Mouse (Mus musculus): ENCODE results near the gene Crybg1.
A peak's percentile ranks its signal among the peaks of the same experiment; 100 is the strongest.

Gene Crybg1

DNA sequence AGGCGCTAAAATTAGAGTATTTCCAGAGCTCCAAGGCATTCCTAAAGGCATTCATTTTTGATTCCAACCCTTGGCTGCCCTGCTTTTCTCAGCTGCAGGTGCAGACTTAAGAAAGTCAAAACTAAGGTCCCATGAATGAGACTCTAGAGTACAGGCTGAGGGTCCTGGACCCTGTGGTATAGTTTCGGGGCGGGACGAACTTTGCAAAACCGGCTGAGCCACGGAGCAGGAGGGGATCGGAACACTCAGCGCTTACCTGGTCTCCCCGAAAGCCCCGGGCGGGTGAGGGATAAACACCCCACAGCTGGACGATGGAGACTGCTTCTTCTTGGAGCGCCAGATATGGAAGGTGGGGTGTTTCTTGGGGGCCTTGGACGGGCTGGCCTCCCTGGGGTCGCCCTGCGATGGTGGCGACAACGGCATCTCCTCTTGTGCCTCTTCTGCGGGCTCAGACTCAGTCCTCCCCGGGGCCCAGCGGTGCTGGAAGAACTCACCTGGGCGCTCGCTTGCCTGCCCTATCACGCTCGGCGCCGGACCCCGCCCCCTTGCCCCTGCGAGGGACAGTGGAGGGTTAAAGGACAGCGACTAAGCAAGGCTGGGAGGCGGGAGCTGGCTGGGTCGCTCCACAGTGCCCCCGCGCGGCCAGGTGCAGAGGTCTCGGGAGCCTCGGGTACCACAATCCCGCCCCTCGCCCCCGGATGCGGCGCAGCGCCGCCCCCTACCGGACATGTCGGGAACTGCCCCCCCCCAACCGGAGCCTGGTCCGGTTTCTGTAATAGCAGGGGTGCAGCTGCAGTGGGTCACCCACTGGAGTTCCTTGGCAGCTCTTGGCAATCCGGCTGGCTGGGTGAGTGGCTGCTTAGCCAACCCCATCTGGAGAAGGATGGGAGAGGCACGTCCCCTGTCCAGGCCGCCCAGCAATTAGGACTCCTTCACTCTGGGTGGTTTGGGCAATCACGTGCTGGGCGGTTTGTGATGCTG is at the start of gene Crybg1:
TSS of gene Crybg1 (minus strand) at position 517 of the 981 bp plus-strand sequence.
- DNase-seq: peak; percentile 6 to 20

DNA sequence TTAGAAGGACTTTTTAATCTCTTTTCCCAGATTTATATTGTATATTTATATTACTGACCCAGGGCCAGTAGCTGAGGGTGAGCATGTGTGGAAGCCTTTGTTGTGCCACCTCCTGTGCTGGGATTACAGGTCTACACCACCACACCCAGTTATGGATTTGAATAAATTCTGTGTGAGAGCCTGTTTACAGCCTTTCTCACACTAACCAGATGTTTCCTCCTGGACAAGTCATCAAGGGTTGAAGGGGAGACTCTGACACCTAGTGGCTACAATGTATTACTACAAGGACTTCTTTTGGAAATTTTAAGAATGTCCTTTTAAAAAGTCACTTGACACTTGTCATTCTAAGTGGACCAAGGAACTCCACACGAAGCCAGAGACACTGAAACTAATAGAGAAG is 28.7 kb upstream of the Crybg1 start:
- DNase-seq: no peak

DNA sequence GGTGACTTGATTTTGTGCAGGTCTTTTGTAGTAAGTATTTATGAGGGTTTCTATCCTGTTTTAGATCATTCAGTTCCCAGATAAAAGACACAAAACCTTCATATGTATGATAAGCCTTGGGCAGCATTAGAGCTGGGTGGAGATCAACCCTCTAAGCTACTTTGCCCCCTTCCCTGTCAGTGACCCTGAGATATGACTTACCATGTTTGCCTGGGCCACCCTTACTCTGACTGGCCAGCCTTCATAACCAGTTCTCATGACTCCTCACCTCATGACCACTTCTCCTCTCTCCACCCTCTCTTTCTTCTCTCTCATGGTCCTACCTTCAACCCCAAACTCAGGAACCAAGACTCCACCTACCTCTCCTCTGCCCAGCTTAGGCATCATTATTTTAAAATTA is 27.9 kb upstream of the Crybg1 start:
- DNase-seq: no peak

DNA sequence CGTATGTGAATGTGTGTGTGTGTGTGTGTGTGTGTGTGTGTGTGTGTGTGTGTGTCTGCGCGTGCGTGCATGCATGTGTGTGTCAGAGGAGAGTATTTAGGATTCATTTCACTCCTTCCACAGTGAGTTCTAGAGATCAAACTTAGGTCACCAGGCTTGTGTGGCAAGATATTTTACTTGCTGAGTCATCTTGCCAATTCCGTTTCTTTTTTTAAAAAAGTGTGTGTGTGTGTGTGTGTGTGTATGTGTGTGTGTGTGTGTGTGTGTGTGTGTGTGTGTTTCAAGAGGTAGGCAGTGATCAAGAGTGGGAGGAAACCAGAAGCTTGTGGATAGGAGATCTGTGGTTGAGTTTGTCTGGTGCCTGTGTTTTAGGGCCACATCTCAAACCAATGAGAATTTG is 27.5 kb upstream of the Crybg1 start:
- DNase-seq: no peak

DNA sequence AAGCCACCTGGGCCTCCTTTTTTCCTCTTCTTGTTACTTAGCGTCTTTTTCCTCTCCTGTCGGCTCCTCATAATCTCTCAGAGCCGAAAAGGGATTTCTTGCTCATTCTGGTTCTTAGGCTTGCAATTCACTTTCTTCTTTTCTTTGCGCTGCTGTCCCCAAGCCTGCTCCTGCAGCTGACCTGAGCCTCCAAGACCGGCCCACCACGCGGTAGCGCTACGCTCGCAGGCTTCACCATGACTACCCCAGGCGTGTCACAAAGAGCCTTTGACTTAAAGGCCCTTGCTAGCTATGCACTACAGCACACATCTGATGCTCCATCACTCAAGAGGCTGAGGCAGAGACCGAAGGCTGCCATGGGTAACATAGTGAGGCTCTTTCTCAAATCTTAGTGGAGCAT is 21.5 kb upstream of the Crybg1 start:
- no peak for DNase-seq

DNA sequence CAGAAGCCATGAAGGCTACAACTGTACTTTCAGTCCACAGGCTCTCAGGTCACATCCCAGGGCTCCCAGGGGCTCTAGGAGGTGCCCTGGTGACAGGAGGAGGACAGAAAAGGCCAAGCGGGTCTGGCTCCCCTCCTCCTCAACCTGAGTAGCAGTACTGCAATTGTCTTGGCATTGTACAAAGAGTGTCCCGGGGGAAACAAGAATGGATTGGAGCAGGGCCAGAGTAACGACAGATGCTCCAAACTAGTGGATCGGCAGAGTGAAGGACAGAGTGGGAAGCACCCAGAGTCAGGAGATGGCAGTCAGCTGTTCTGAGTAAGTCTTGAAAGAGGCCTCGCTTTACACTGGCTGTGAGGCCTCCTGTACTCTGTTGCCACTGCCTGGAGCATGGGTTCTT is 18.4 kb upstream of the Crybg1 start:
- no peak for DNase-seq

DNA sequence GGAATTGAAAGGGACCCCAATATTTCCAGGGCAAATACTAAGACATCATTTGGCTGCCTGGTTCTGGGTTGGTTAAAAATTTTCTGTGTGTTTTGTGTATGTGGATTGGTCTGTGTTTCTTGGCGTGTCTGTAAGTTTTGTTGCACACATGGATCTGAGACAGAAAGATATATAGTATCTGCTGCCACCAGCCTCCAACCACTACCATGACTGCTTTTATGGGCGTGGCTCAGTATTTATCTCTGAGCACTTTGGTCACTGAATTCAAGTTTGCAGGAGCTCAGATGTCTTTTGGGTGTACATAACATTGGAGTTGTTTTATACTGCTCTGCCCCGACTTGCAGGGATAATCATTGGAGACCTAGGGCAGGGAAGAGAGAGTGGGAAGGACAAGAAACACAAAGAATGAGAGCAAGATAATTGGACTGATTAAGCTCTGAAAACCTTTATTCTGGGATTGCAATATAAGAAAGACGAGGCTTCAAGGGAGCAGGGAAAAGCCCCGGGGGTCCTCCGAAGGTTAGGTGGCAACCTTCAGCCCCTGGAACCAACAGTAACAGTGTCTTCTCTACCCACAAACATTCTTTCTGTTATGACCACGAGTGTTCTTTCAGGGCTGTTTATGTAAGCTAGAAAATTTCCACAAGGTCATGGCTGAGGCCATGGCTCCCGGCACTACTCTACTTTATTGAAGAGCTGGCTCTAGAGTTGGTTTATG is 15.8 kb upstream of the Crybg1 start:
- no peak for DNase-seq

DNA sequence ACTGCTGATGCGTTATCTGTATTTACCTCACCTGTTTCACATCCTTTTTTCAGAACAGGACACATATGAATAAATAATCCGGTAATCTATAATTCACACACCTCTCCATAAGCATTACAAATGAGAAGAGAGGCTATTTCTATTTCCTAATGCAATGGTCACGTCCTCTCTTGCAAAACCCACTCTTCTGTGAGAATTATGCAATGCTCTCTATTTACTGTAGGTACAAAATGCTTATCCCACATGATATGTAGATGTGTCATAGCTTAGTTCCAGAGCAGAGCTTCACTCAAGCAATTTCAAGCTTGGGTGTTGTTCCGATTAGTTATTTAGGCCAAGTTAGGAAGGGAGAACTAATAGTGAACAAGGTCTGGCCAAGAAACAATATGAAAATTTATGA is 14.4 kb upstream of the Crybg1 start:
- DNase-seq: no peak

DNA sequence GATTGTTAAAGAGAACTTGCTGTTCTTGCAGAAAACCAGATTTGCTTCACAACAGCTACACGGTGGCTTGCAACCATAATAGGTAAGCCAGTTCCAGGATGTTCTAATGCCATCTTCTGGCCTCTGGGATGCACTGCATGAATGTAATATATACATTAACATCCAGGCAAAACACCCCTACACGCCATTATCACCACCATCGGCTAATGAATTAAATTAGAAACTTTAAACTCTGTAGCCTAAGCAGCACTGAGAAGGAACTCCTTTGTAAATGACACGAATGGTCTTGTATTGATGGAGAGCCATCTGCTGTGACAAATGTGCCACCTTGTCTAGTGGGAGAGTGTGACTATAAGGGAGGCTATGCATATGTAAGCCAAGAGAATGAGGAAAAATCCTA is 11.5 kb upstream of the Crybg1 start:
- no peak for DNase-seq

DNA sequence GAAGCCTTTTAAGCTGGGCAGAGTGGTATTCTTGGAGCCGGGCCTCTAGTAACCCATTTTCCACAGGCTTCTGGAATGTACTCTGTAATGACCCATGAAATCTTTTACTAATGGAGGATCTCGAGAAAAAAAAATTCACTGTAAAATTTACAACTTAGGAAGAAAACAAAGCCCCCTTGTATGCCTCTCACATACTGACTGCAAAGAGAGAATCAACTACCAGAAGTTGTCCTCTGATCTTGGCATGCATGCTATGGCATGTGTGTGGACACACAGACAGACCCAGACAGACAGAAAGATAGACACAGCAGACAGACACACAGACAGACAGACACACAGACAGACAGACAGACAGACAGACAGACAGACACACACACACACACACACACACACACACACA is 8.8 kb upstream of the Crybg1 start:
- no peak for DNase-seq

DNA sequence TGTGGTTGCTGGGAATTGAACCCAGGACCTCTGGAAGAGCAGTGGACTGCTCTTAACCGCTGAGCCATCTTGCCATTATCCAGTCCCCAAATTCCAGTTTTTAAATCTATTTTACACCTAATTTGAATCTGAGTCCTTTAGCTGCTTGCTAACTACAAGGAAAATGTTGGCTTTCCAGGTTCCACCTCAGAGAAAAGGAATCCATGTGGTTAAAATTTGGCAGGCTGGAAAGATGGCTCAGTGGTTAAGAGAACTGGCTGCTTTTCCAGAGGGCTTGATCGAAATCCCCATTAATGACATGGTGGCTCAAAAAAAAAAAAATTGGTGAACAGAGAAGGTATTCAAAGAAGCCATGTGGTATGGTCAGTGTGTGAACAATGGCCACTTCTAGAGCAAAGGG is 1.8 kb upstream of the Crybg1 start:
- DNase-seq: no peak

DNA sequence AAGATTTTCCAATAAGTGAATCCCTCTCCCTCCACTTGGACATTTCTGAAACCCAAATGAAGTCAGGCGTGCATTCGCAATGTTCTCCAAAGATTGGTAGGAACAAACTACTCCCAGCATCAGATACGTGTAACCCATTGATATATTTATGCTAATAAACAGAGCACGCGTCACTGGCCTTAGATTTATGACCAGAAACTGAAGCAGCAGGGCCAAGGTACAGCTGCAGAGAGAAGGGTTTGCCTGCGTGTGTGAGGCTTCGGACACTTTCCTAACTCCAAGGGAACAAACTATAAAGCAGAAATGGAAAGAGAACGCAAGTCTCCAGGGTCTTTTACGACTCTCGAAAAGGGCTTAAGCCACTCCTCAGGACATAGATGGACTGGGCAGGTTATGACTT is 5.3 kb downstream of the Crybg1 start:
- DNase-seq: no peak

DNA sequence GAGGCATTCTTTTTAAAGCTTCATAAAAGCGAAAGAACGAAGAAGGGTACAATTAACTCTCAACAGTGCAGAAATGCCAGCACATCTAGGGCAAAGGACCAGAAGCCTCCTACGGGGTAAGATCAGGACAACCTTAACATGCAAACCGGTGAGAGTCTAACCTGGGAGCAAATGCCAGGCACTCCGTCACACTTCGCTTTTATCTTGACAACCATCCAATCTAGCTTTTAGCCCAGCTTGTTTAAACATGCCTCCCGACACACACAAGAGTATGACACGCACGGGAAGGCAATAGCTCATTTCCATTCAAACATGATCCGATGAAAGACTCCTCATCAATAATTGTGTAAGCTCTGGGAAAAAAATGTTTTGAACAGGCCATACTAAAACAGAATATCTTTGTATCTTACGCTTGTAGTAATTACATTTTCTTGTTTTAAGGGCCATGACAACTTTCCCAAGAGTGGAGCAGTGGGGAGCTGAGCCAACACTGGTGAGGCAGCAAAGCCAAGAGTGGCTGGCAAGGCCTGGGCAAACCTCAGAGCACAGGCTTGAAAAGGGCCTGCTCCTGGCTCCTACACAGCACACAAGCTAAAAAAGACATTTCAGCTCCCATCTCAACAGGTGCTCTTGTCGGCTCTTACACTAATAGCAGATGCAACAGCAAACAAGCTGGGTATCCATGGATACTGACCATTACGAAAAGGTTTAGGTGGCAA is 10.4 kb downstream of the Crybg1 start:
- no peak for DNase-seq

DNA sequence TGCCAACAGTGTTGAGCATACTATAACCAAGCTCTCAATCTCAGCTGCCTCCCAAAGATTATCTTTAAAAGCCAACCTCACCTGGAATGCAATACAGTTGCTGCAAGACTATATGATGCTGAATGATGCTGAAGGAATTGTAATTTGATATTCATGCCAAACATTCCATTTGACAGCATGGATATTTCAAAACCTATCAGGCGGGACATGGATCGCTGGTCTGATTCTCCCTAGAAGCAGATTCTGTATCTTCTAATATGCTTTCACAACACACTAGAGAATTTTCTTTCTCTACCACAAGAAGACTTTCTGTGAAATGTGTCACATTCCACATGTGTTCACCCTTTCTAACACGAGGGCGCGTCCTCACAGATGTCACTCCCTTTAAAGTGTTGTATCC is 22.6 kb downstream of the Crybg1 start:
- DNase-seq: no peak

DNA sequence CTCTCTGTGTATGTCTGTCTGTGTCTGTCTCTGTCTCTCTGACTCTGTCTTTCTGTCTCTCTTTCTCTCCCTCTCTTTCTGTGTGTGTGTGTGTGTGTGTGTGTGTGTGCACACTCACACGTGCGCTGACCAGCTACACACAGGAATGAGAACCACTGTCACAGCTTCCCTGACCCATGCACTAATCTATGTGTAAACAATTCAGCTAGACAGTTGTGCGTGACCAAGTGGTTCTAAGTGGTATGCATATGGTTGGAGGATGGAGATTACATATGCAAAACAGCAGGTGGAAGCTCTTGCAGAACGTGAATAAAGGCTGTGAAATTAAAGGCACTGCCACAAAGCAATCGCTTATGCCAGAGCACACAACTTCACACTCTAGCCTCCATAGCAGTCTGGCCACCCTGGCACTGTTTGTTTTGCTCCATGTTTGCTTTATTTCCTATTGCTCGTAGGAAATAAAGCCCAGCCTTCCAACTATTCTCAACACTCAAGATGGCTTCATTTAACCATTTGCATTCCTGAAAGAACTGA is 24.2 kb downstream of the Crybg1 start:
- no peak for DNase-seq

DNA sequence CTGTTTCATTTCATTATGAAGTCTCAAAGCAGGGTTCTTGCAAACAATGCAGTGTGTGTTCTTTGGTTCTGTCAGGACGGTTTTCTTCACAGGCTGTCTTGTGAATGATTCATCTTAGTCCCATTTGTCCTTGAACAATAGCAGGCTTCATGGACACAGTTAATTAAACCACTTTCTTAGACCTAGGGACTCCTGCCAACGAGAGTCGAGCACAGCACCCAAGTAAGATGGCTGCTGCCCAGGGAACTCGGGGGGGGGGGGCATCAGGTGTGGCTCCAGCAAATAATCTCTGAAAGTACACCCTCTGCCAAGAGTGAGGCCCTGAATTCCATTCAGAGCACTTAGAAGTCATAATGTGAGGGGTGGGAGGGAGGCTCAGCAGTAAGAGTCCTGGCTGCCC is 30.0 kb downstream of the Crybg1 start:
- DNase-seq: no peak

DNA sequence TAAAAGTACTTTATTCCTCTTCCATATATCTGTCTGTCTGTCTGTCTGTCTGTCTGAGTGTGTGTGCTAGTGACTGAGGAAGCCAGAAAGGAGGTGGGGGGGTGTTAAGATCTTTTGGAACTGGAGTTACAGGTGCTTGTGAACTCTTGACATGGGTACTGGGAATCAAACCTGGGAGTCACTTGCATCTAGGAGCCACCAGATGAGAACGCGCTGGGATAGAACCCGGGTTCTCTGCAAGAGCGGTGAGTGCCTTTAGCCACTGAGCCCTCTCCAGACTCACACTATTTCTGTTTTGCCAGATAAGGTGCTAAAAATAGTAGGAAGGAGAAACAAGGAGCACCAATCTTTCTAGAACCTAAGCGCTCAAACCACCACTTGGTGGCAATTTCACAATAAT is 31.9 kb downstream of the Crybg1 start:
- no peak for DNase-seq

DNA sequence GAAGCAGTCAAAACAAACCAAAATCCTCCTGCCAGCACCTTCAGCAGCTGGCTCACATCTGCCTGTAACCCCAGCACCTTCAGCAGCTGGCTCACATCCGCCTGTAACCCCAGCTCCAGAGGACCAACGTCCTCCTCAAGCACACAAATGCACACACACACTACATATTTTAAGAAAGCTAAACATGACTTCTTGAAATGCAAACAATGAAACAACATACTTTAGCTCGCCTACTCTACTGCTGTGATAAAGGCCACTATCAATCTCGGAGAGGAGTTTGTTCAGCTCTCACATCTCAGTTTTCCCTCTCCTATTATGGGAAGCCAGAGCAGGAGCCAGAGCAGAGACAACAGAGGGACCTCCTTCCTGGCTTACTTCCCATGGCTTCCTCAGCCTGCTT is 34.0 kb downstream of the Crybg1 start:
- DNase-seq: no peak

DNA sequence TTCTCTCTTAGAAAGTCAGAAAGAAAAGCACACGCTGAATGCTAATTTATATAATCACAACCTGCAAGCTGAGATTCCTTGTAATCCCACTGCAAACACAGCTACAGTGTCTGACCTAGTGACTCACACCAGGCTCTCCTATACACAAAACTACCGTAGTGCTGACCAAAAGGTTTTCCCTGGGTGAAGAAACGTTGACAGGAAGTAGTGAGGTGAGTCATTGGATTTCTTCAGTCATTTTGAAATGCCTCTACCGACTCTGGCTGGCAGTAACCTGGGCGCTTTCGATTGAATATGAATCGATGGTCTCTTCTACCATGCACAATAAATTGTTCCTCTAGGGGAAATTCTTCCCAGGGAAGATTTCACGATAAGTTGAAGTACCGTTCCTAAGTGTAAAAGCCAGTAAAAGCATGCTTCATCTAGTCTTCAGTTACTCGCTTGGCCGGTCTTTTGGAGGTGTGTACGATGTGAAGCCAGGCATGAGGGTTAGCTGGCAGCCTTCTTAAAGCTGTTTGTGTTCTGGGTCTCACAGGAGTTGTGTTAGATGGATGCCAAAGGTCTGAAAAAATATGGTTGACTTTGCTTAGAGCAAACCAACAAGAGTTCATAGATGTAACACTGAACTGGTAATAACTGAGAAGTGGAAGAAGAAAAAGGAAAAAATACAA is 36.5 kb downstream of the Crybg1 start:
- no peak for DNase-seq

DNA sequence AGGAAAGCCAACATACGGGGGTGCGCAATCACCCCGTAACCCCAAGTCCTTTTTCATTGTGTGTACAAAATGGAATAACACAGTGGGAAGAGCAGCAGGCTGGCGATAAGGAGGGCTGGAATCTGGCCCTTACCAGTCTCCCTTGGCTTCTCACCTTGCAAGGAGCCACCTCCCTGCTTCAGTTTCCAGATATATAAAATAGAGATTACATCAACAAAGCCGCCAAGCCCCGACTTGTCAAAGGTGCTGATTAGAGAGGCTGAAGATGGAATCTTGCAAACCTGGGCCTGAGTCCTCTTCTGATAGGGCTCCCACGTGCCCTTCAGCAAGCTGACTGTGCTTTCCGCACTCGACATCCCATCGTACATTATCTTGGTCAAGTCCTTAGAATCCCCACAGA is 37.5 kb downstream of the Crybg1 start:
- no peak for DNase-seq

DNA sequence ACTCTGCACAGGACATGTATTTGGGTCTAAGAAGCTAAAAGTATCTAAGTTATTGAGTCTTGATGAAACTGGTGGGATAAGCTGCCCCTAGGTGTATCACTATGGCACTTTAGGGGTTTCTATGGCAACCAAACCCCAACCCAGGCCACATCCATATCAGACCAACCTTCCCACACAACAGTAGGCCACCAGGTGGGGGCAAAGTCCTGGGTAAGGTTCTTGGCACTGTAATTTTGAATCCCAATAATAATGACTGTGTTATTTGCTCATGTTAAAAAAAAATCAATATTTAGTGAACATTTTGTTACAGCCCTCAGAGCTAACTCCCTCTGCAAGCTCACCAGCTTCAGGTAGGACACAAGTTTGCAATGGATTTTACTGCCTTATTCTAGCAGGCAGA is 38.2 kb downstream of the Crybg1 start:
- no peak for DNase-seq

DNA sequence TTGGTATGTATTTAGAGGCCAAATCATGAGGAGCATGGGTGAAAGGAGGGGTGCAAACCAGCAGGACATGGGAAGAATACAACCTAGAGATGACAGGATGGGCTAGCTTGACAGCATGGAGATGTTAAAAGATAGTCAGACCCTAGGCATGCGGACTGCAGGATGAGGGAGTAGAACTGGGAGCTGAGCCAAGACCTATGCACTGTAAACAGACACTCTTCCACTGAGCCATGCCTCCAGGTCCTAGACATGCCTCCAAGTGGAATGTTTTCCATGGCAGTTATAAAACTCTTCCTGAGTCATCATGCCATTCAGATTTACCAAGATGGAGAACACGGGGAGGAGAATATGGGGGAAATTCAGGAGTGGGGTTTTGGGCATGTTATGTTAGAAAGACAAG is 53.9 kb downstream of the Crybg1 start:
- DNase-seq: no peak

DNA sequence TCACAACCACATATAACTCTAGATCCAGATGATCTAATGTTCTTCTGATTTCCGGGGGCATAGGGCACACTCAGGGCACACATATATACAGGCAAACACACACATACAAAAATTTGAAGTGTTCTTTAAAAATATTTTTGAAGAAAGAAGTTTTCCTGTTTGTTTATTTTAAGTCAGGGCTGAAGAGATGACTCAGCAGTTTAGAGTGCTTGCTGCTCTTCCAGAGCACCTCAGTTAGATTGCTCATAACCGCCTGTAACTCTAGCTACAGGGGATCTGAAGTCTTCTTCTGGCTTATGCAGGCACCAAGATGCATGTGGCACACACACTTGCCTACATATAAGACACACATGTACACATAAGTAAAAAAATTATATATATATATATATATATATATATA is 56.9 kb downstream of the Crybg1 start:
- no peak for DNase-seq
